Comparison of ENCODE assay signal across 9 mouse cellular contexts in the genomic region with DNA sequence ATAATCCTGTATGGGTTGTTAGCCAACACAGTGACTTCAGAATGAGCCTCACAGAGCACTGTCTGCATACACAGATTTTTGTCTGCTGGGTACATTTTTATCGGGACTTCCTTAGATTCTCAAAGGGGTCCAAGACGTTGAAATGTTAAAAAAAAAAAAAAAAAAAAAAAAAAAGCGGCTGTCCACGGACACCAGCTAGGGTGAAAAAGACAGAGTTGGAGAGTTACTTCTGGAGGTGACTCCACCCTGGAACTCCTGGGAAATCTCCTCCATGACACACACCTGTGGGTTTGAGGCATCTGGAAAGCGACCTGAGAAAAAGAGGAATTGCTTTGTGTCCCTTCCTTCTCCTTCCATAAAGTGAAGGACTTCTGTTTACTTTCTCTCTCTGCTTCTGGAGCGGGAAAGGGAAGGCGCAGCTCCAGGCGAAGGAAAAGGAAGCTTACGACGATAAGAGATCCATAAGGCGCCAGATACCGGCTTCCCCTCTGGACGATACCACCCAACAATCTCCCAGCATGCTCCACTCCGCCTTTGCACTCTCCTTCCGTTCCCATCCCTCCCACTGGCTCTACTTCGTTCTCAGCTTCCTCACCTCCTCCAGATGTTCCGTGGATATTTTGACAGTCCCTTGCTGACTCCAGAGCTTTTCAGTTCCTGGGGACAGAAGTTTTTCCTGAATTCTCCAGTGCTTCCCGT. TPM values are rescaled to one million over a fixed set of nuclear protein-coding genes. Genes with fewer than 3 reads are reported as not detected.
DNase-seq lines count a peak whose midpoint lies in the region; ATAC-seq and TF ChIP-seq lines count a peak whose summit lies in the region.
"Had no signal": no experiment of that assay in that cellular context is flagged by ENCODE, and none has a peak within 500 bp of the region (broad histone marks: within the 10 kb centered on the region; RNA-seq: fewer than 3 reads in every experiment).

No protein-coding gene starts in this region.

- H3K9me3 ChIP-seq in forebrain, postnatal 0 days (ENCODE audit: low read length): no peaks in the 10 kb centered on the region
- H3K9me3 ChIP-seq in forebrain, embryonic 11.5 days (ENCODE audit: control insufficient read depth, low read length): no peaks in the 10 kb centered on the region
- peaks cover 6% of the 10 kb centered on the region; the same call in 1 of the 2 replicates for H3K9me3 ChIP-seq in heart, embryonic 12.5 days (replicated peaks)
- H3K9me3 ChIP-seq in kidney, postnatal 0 days (replicated peaks; ENCODE audit: low read length): no peaks in the 10 kb centered on the region

- DNase-seq in forebrain, postnatal 0 days: no peak
- no peak for DNase-seq in forebrain, embryonic 11.5 days (ENCODE audit: low spot score)
- DNase-seq in kidney, postnatal 0 days (ENCODE audit: low spot score): peak; percentile 55
- DNase-seq in lung, postnatal 25 days (ENCODE audit: low spot score): peak; percentile 57
- no peak for DNase-seq in right cerebral cortex, postnatal 25 days
- no peak for DNase-seq in layer of hippocampus, adult 9-11 months
- no peak for DNase-seq in thymus, postnatal 14 days

- no peaks in the 10 kb centered on the region for H3K27me3 ChIP-seq in forebrain, postnatal 0 days (ENCODE audit: insufficient read depth, low read length)
- H3K27me3 ChIP-seq in forebrain, embryonic 11.5 days (ENCODE audit: control insufficient read depth, insufficient read depth, low read length): no peaks in the 10 kb centered on the region
- no peaks in the 10 kb centered on the region for H3K27me3 ChIP-seq in heart, embryonic 12.5 days (replicated peaks)
- H3K27me3 ChIP-seq in kidney, postnatal 0 days (ENCODE audit: insufficient read depth, low read length): no peaks in the 10 kb centered on the region

- H3K4me2 ChIP-seq in forebrain, postnatal 0 days (ENCODE audit: low read depth): peak overlapping the region; percentile 21; the same call in 1 of the 2 replicates
- no peak overlapping the region for H3K4me2 ChIP-seq in forebrain, embryonic 11.5 days (ENCODE audit: low read depth, low read length, severe bottlenecking)
- peak overlapping the region; percentile 62 for H3K4me2 ChIP-seq in heart, embryonic 12.5 days
- peak overlapping the region; percentile 46 for H3K4me2 ChIP-seq in kidney, postnatal 0 days (ENCODE audit: low read length)

- no peak for ATAC-seq in forebrain, postnatal 0 days
- ATAC-seq in forebrain, embryonic 11.5 days (replicated peaks; ENCODE audit: low FRiP score): no peak
- ATAC-seq in heart, embryonic 12.5 days (ENCODE audit: insufficient number of reproducible peaks, low FRiP score): peak; percentile 64
- ATAC-seq in kidney, postnatal 0 days (replicated peaks; ENCODE audit: low FRiP score, low read depth): no peak

- WGBS in forebrain, postnatal 0 days: 53% methylated on average over 18 of the region's 18 CpGs
- WGBS in forebrain, embryonic 11.5 days: 46% methylated on average over 17 of the region's 18 CpGs
- WGBS in heart, embryonic 12.5 days: 11% methylated on average over 17 of the region's 18 CpGs
- 40% methylated on average over 18 of the region's 18 CpGs for WGBS in kidney, postnatal 0 days

- no peak overlapping the region for H3K27ac ChIP-seq in forebrain, postnatal 0 days (ENCODE audit: low read depth, low read length)
- H3K27ac ChIP-seq in forebrain, embryonic 11.5 days (ENCODE audit: low read depth, low read length): no peak overlapping the region
- H3K27ac ChIP-seq in heart, embryonic 12.5 days (ENCODE audit: poor library complexity, severe bottlenecking): peak overlapping the region; percentile 80
- peak overlapping the region; percentile 42; the same call in 1 of the 2 replicates for H3K27ac ChIP-seq in kidney, postnatal 0 days

- TF ChIP-seq CTCF in forebrain, postnatal 0 days (IDR thresholded peaks at IDR 0.05; ENCODE audit: low read depth): no peak
- no peak for TF ChIP-seq CTCF in kidney, postnatal 0 days (IDR thresholded peaks at IDR 0.05; ENCODE audit: low read depth)

- H3K4me1 ChIP-seq in forebrain, postnatal 0 days (ENCODE audit: insufficient read depth): no peaks in the 10 kb centered on the region
- H3K4me1 ChIP-seq in forebrain, embryonic 11.5 days (replicated peaks; ENCODE audit: control insufficient read depth, insufficient read depth, low read length): no peaks in the 10 kb centered on the region
- H3K4me1 ChIP-seq in heart, embryonic 12.5 days (replicated peaks): peaks cover 18% of the 10 kb centered on the region; the same call in 1 of the 2 replicates
- 0 out of 2 replicates have a peak, but pooled peaks cover 11% of the 10 kb centered on the region for H3K4me1 ChIP-seq in kidney, postnatal 0 days (replicated peaks; ENCODE audit: insufficient read depth, low read length)

- H3K4me3 ChIP-seq in forebrain, postnatal 0 days (ENCODE audit: low read depth, low read length): no peak overlapping the region
- no peak overlapping the region for H3K4me3 ChIP-seq in forebrain, embryonic 11.5 days (ENCODE audit: low read depth, low read length)
- peak overlapping the region; percentile 23 for H3K4me3 ChIP-seq in heart, embryonic 12.5 days
- H3K4me3 ChIP-seq in kidney, postnatal 0 days (replicated peaks; ENCODE audit: low read depth, low read length): no peak overlapping the region
- H3K4me3 ChIP-seq: erythroblast, embryonic 14.5 days had no signal

- H3K9ac ChIP-seq in forebrain, postnatal 0 days: no peak overlapping the region
- H3K9ac ChIP-seq in forebrain, embryonic 11.5 days (ENCODE audit: low read length): no peak overlapping the region
- peak overlapping the region; percentile 52; the same call in 1 of the 2 replicates for H3K9ac ChIP-seq in heart, embryonic 12.5 days
- H3K9ac ChIP-seq in kidney, postnatal 0 days (ENCODE audit: low read depth, low read length): 0 out of 2 replicates have a peak overlapping the region, but pooled peaks have one; percentile 27

- no peaks in the 10 kb centered on the region for H3K36me3 ChIP-seq in forebrain, postnatal 0 days (ENCODE audit: insufficient read depth)
- no peaks in the 10 kb centered on the region for H3K36me3 ChIP-seq in forebrain, embryonic 11.5 days (ENCODE audit: control insufficient read depth, insufficient read depth, low read length)
- no peaks in the 10 kb centered on the region for H3K36me3 ChIP-seq in heart, embryonic 12.5 days
- no peaks in the 10 kb centered on the region for H3K36me3 ChIP-seq in kidney, postnatal 0 days (ENCODE audit: insufficient read depth, low read length)

RNA-seq across cellular contexts. Expression of gene Rdh1, which starts 3.6 kb away (rescaled TPM):
- total RNA-seq in forebrain, postnatal 0 days (2014; rRNA removed): 0.24 TPM in 1 of 2 replicates, not detected in the other
- polyA plus RNA-seq in forebrain, postnatal 0 days (2015; fragmentation: Nextera tagmentation; extraction: Ambion mirVana): not detected in 2 replicates
- not detected in 2 replicates for polyA plus RNA-seq in forebrain, embryonic 11.5 days (2014; fragmentation: Nextera tagmentation; extraction: Ambion mirVana)
- polyA plus RNA-seq in heart, embryonic 12.5 days (2016; fragmentation: Nextera tagmentation; extraction: Ambion mirVana): not detected in 2 replicates
- polyA plus RNA-seq in kidney, postnatal 0 days (2015; fragmentation: Nextera tagmentation; extraction: Ambion mirVana): 0.21 and 0.28 TPM in 2 replicates
- polyA plus RNA-seq: erythroblast, embryonic 14.5 days had no signal

RNA-seq across cellular contexts. Expression of gene Rdh16f1, which starts 3.7 kb away (rescaled TPM):
- not detected in 2 replicates for total RNA-seq in forebrain, postnatal 0 days (2014; rRNA removed)
- not detected in 2 replicates for polyA plus RNA-seq in forebrain, postnatal 0 days (2015; fragmentation: Nextera tagmentation; extraction: Ambion mirVana)
- polyA plus RNA-seq in forebrain, embryonic 11.5 days (2014; fragmentation: Nextera tagmentation; extraction: Ambion mirVana): not detected in 2 replicates
- not detected in 2 replicates for polyA plus RNA-seq in heart, embryonic 12.5 days (2016; fragmentation: Nextera tagmentation; extraction: Ambion mirVana)
- 0.87 and 0.98 TPM in 2 replicates for polyA plus RNA-seq in kidney, postnatal 0 days (2015; fragmentation: Nextera tagmentation; extraction: Ambion mirVana)
- polyA plus RNA-seq: erythroblast, embryonic 14.5 days had no signal

RNA-seq across cellular contexts. Expression of gene Gpr182, which starts 4.4 kb away (rescaled TPM):
- 0.62 and 1.3 TPM in 2 replicates for total RNA-seq in forebrain, postnatal 0 days (2014; rRNA removed)
- 1.5 and 1.7 TPM in 2 replicates for polyA plus RNA-seq in forebrain, postnatal 0 days (2015; fragmentation: Nextera tagmentation; extraction: Ambion mirVana)
- 0.43 and 0.45 TPM in 2 replicates for polyA plus RNA-seq in forebrain, embryonic 11.5 days (2014; fragmentation: Nextera tagmentation; extraction: Ambion mirVana)
- 22.2 and 23.4 TPM in 2 replicates for polyA plus RNA-seq in heart, embryonic 12.5 days (2016; fragmentation: Nextera tagmentation; extraction: Ambion mirVana)
- polyA plus RNA-seq in kidney, postnatal 0 days (2015; fragmentation: Nextera tagmentation; extraction: Ambion mirVana): 8.3 and 8.9 TPM in 2 replicates

RNA-seq across cellular contexts. Expression of gene Zbtb39, which starts 16.6 kb away (rescaled TPM):
- total RNA-seq in forebrain, postnatal 0 days (2014; rRNA removed): 7.5 and 11.9 TPM in 2 replicates
- 2.3 and 2.4 TPM in 2 replicates for polyA plus RNA-seq in forebrain, postnatal 0 days (2015; fragmentation: Nextera tagmentation; extraction: Ambion mirVana)
- polyA plus RNA-seq in forebrain, embryonic 11.5 days (2014; fragmentation: Nextera tagmentation; extraction: Ambion mirVana): 7.3 and 7.6 TPM in 2 replicates
- 2.5 TPM in 2 replicates for polyA plus RNA-seq in heart, embryonic 12.5 days (2016; fragmentation: Nextera tagmentation; extraction: Ambion mirVana)
- 2.8 and 3.0 TPM in 2 replicates for polyA plus RNA-seq in kidney, postnatal 0 days (2015; fragmentation: Nextera tagmentation; extraction: Ambion mirVana)

RNA-seq across cellular contexts. Expression of gene Rdh9, which starts 20.3 kb away (rescaled TPM):
- 0.57 and 0.69 TPM in 2 replicates for total RNA-seq in forebrain, postnatal 0 days (2014; rRNA removed)
- polyA plus RNA-seq in forebrain, postnatal 0 days (2015; fragmentation: Nextera tagmentation; extraction: Ambion mirVana): 0.62 and 0.68 TPM in 2 replicates
- polyA plus RNA-seq in forebrain, embryonic 11.5 days (2014; fragmentation: Nextera tagmentation; extraction: Ambion mirVana): 0.13 TPM in 1 of 2 replicates, not detected in the other
- polyA plus RNA-seq in heart, embryonic 12.5 days (2016; fragmentation: Nextera tagmentation; extraction: Ambion mirVana): 0.06 and 0.10 TPM in 2 replicates
- not detected in 2 replicates for polyA plus RNA-seq in kidney, postnatal 0 days (2015; fragmentation: Nextera tagmentation; extraction: Ambion mirVana)
- polyA plus RNA-seq: erythroblast, embryonic 14.5 days had no signal

Comparison
In these comparisons a context has a peak if more than half of its experiments do, and no peak if none do; other contexts are left out.
1. DNase-seq: peak in kidney, postnatal 0 days (single experiment) and lung, postnatal 25 days (single experiment); none in forebrain, postnatal 0 days (single experiment), forebrain, embryonic 11.5 days (single experiment), right cerebral cortex, postnatal 25 days (single experiment), layer of hippocampus, adult 9-11 months (single experiment) and thymus, postnatal 14 days (single experiment).
2. H3K27ac ChIP-seq: peak in heart, embryonic 12.5 days (single experiment) and kidney, postnatal 0 days (single experiment); none in forebrain, postnatal 0 days (single experiment) and forebrain, embryonic 11.5 days (single experiment).
3. H3K9ac ChIP-seq: peak in heart, embryonic 12.5 days (single experiment) and kidney, postnatal 0 days (single experiment); none in forebrain, postnatal 0 days (single experiment) and forebrain, embryonic 11.5 days (single experiment).